Mouse (Mus musculus) neutrophil, adult 5-6 weeks (primary cell): ENCODE measurements around the gene Cts7. TPM values are rescaled to one million over a fixed set of nuclear protein-coding genes. Genes with fewer than 3 reads are reported as not detected.

ENCODE experiments used
- ATAC-seq: fragments of 151-379, 151-347 bp; 2 replicates; pipeline ENCODE4 v1.8.0; 2017; ENCODE audit warnings: mild to moderate bottlenecking, moderate TSS enrichment; ENCODE audit not compliant: insufficient number of reproducible peaks, poor library complexity, low FRiP score, severe bottlenecking; ENCODE audit errors: extremely low read depth
- total RNA-seq: library from RNA; stranded (forward); fragments of 200-1000 nt; gene quantifications from 2 replicates; pipeline ENCODE4 v1.2.3, GENCODE M21; 2017

Cts7 gene
- total RNA-seq = not detected in 2 replicates

GRCm38 (mm10) chr13:61358097-61358496 lies at the start of gene Cts7:
Cts7 (minus strand) TSS chr13:61358197.
- ATAC-seq = no peak

Other genes with a start within 250 kb of the Cts7 start
- gene Ctsr, start 193.9 kb downstream of the Cts7 start, total RNA-seq = not detected in 2 replicates
- not detected in 2 replicates for gene Cts6, start 154.8 kb downstream of the Cts7 start, total RNA-seq
- gene Cts8, start 102.8 kb downstream of the Cts7 start, total RNA-seq = not detected in 2 replicates
- gene Gm49398, start 69.4 kb downstream of the Cts7 start, total RNA-seq = not detected in 2 replicates
- gene Ctsm, start 183.6 kb upstream of the Cts7 start, total RNA-seq = not detected in 2 replicates
- gene Gm49352, start 210.0 kb upstream of the Cts7 start, total RNA-seq = not detected in 2 replicates
- not detected in 2 replicates for gene Cts3, start 211.9 kb upstream of the Cts7 start, total RNA-seq